Mouse (Mus musculus) CH12.LX (cell line): ENCODE measurements around the gene Phb2.

Source experiments
- BHLHE40 ChIP-seq: IDR thresholded peaks from 2 replicates; pipeline ENCODE4 v1.6.1; 2011; ENCODE audit warnings: mild to moderate bottlenecking, low read depth, low read length, improper control_type of control experiment
- CHD1 ChIP-seq: IDR thresholded peaks from 2 replicates; pipeline ENCODE4 v1.6.1; 2012; ENCODE audit warnings: low read depth, low read length, improper control_type of control experiment, inconsistent platforms
- CHD2 ChIP-seq: IDR thresholded peaks from 2 replicates; pipeline ENCODE4 v1.6.1; 2011; ENCODE audit warnings: low read length, improper control_type of control experiment
- CTCF ChIP-seq, 2 experiments: IDR thresholded peaks in 1 of 2; conservative IDR thresholded peaks in 1 of 2; 2 replicates each; pipeline ENCODE4 v1.5.1; 2011 to 2012; ENCODE audit warnings: low read depth in 2 of 2, low read length in 2 of 2, improper control_type of control experiment in 1 of 2, inconsistent platforms in 1 of 2, mild to moderate bottlenecking in 1 of 2, moderate library complexity in 1 of 2
- ELF1 ChIP-seq: IDR thresholded peaks from 2 replicates; pipeline ENCODE4 v1.6.1; 2014; ENCODE audit warnings: low read depth, mild to moderate bottlenecking, inconsistent platforms, low read length, improper control_type of control experiment
- EP300 ChIP-seq: IDR thresholded peaks from 2 replicates; pipeline ENCODE4 v1.6.1; 2011; ENCODE audit warnings: low read length, improper control_type of control experiment
- GABPA ChIP-seq: IDR thresholded peaks from 2 replicates; pipeline ENCODE4 v1.6.1; 2012; ENCODE audit warnings: low read depth, low read length, improper control_type of control experiment, inconsistent platforms; ENCODE audit not compliant: insufficient replicate concordance
- MAFK ChIP-seq: IDR thresholded peaks from 2 replicates; pipeline ENCODE4 v1.6.1; 2011; ENCODE audit warnings: low read length, improper control_type of control experiment; ENCODE audit not compliant: insufficient replicate concordance
- POLR2A ChIP-seq: IDR thresholded peaks from 2 replicates; pipeline ENCODE4 v1.6.1; 2011; ENCODE audit warnings: low read depth, mild to moderate bottlenecking, improper control_type of control experiment, low read length
- POLR2AphosphoS2 ChIP-seq: IDR thresholded peaks from 2 replicates; pipeline ENCODE4 v1.6.1; 2011; ENCODE audit warnings: low read depth, low read length, improper control_type of control experiment
- RAD21 ChIP-seq: IDR thresholded peaks from 2 replicates; pipeline ENCODE4 v1.6.1; 2011; ENCODE audit warnings: low read depth, mild to moderate bottlenecking, low read length, improper control_type of control experiment, moderate library complexity
- TCF12 ChIP-seq: IDR thresholded peaks from 2 replicates; pipeline ENCODE4 v1.6.1; 2014; ENCODE audit warnings: low read depth, mild to moderate bottlenecking, inconsistent platforms, low read length, improper control_type of control experiment
- USF2 ChIP-seq: conservative IDR thresholded peaks from 2 replicates; pipeline ENCODE4 v1.6.1; 2011; ENCODE audit warnings: low read depth, low read length, improper control_type of control experiment
- ZMIZ1 ChIP-seq: IDR thresholded peaks from 2 replicates; pipeline ENCODE4 v1.6.1; 2012; ENCODE audit warnings: low read depth, mild to moderate bottlenecking, inconsistent platforms, low read length, improper control_type of control experiment

DNA sequence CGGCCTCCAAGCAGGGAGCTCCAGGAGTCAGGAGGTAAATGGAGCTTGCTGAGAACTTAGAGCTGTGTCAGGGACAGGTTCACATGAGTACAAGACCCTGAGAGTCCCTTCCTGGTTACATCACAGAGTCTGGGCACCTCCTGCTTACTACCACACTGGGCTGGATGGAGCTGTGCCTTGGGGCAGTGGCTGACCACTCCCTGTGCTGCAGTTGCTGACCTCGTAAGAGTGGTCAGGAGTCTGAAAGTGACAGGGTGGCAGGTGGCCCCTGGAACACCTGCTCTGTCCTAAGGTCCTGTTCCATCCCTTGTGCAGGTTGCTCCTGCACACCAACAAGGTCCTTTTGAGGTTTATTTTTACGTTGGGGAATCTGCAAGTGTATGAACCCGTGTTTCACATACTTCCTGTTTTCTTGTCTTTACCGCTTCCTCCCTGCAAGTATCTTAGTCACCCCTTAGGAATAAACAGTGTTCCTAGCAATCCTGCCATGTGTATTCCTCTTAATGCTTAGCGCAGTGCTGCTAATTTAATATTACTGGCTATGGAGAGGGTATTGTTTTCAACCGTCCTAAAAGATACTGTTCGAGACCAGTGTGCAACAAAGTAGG lies 23.9 kb upstream of the Phb2 start:
- no peak for TF ChIP-seq POLR2A
- TF ChIP-seq CTCF (conservative IDR thresholded peaks at IDR 0.05 in 1 of 2, IDR thresholded peaks at IDR 0.05 in 1 of 2; ENCODE audit: low read depth in 2 of 2, low read length in 2 of 2) = no peak
- no peak for TF ChIP-seq CHD2
- TF ChIP-seq ZMIZ1 = no peak
- TF ChIP-seq CHD1 = no peak
- TF ChIP-seq USF2 = no peak
- TF ChIP-seq POLR2AphosphoS2 = no peak
- TF ChIP-seq BHLHE40 = no peak
- TF ChIP-seq MAFK = no peak
- no peak for TF ChIP-seq ELF1
- no peak for TF ChIP-seq EP300
- TF ChIP-seq RAD21 = no peak
- no peak for TF ChIP-seq GABPA
- TF ChIP-seq TCF12 = no peak
